Mouse (Mus musculus) stomach, embryonic 14.5 days (tissue): ENCODE measurements around the gene Wfdc15a. TPM values are rescaled to one million over a fixed set of nuclear protein-coding genes. Genes with fewer than 3 reads are reported as not detected.
A peak's percentile ranks its signal among the peaks of the same experiment; 100 is the strongest.

Experiments used
- ATAC-seq: fragments of 200-750 bp; cut with Nextera tagmentation; 2 replicates; pipeline ENCODE4 v1.8.0; 2017; ENCODE audit warnings: low read depth, moderate TSS enrichment; ENCODE audit not compliant: insufficient number of reproducible peaks, insufficient read depth, low FRiP score
- H3K27ac ChIP-seq: fragments of 300-500 bp; sonication (generic); 2 replicates; pipeline ENCODE4 v1.5.1; 2014; ENCODE audit warnings: mild to moderate bottlenecking, low read length, moderate library complexity, mixed read lengths
- H3K27me3 ChIP-seq: fragments of 300-500 bp; sonication (generic); 2 replicates; pipeline ENCODE4 v1.6.1; 2014; ENCODE audit warnings: low read length, control low read depth, mixed read lengths; ENCODE audit not compliant: control insufficient read depth, insufficient read depth
- H3K36me3 ChIP-seq: fragments of 300-500 bp; sonication (generic); 2 replicates; pipeline ENCODE4 v1.6.1; 2014; ENCODE audit warnings: mild to moderate bottlenecking, control low read depth, low read length, moderate library complexity, mixed read lengths; ENCODE audit not compliant: control insufficient read depth, insufficient read depth
- H3K4me1 ChIP-seq: fragments of 300-500 bp; sonication (generic); 2 replicates; pipeline ENCODE4 v1.6.1; 2014; ENCODE audit warnings: low read length, control low read depth, mixed read lengths; ENCODE audit not compliant: control insufficient read depth, insufficient read depth
- H3K4me2 ChIP-seq: fragments of 300-500 bp; sonication (generic); replicated peaks from 2 replicates; pipeline ENCODE4 v1.6.1; 2014; ENCODE audit warnings: low read depth, low read length, control low read depth
- H3K4me3 ChIP-seq: fragments of 300-500 bp; sonication (generic); 2 replicates; pipeline ENCODE4 v1.5.1; 2014; ENCODE audit warnings: low read depth, low read length, control low read depth
- H3K9ac ChIP-seq: fragments of 300-500 bp; sonication (generic); replicated peaks from 2 replicates; pipeline ENCODE4 v1.6.1; 2014; ENCODE audit warnings: low read depth, mild to moderate bottlenecking, control low read depth, low read length, moderate library complexity, mixed read lengths
- H3K9me3 ChIP-seq: fragments of 300-500 bp; sonication (generic); 2 replicates; pipeline ENCODE4 v1.6.1; 2016; ENCODE audit warnings: low read depth, low read length, control low read depth; ENCODE audit not compliant: control insufficient read depth
- WGBS: fragments of 180-500 bp; shearing (Covaris S2); extraction: QIAGEN DNeasy Blood & Tissue Kit; methylation state at CpG from one replicate; pipeline ENCODE4 v1.1.7; 2014; 5-methylcytosine and 5-hydroxymethylcytosine counted together
- polyA plus RNA-seq: library from polyadenylated mRNA; unstranded; fragments of >200 nt; fragmentation: Nextera tagmentation; extraction: Ambion mirVana; gene quantifications from 2 replicates; pipeline ENCODE4 v1.2.1, GENCODE M21; 2014

The Wfdc15a gene
- polyA plus RNA-seq = not detected in 2 replicates

DNA sequence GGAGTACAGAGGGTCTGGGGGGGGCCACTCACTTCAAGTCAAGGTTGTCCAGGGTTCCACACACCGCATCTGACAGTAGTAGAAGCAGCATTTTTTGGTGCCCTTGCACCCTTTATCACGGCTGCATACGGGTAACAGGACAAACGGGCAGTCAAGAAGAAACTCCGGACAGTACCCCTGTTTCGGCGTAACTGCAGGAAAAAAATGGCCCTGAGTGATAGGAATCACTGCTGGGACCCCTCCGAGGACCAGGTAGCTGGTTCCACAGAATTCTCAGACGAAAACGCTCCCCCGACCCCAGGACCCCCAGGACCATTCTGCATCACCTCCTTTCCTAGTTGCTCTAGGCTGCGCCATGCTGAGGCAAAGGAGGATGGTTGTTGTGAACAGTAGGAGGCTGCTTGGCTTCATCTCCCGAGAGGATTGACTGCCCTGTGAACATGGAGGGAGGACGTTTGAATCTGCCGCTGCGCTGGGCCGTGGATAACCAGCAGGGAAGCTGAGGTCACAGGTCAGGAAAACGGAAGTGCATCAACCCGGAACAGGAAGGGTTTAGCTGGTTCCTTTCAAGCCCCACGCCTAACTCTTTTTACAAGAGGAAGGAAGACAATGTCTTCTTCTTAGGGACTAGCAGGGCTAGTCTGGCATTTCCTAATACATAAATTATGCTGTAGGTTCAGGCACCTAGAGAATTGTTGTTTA lies at the start of gene Wfdc15a:
TSS of gene Wfdc15a (minus strand) at position 505 of the 702 bp plus-strand sequence.
- no peak within 1 kb of the TSS for H3K27ac ChIP-seq
- no peaks in the 10 kb centered on the region for H3K36me3 ChIP-seq
- no peaks in the 10 kb centered on the region for H3K27me3 ChIP-seq
- H3K4me1 ChIP-seq = no peaks in the 10 kb centered on the region
- no peak within 1 kb of the TSS for H3K4me2 ChIP-seq
- WGBS = 83% methylated on average over 20 of the region's 20 CpGs
- H3K9me3 ChIP-seq = no peaks in the 10 kb centered on the region
- ATAC-seq = no peak
- H3K9ac ChIP-seq = no peak within 1 kb of the TSS
- H3K4me3 ChIP-seq = no peak within 1 kb of the TSS

DNA sequence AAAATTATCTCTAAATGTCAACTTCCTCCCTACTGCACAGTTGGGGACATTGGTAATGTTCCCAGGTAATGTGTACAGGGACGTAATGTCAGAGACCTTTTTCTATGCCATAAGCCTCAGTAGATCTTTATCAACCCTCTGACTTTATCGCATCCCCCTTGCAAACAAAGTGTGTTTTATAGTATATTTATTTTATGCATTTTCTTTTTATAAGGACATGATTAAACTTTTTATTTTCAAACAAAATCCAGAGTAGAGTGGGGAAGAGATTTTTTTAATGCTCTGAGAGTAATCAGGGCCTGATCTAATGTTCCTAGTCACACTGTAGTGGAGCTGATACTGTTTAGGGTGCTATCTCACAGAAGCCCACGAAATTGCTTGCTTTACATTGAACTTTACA lies 38.4 kb upstream of the Wfdc15a start, which contains the start of gene Svs2:
TSS of gene Svs2 (minus strand) at position 101 of the 400 bp plus-strand sequence.
- H3K9ac ChIP-seq = no peak within 1 kb of the TSS
- no peaks in the 10 kb centered on the region for H3K36me3 ChIP-seq
- WGBS = 79% methylated on average over 3 of the region's 3 CpGs
- H3K27me3 ChIP-seq = no peaks in the 10 kb centered on the region
- no peak within 1 kb of the TSS for H3K27ac ChIP-seq
- no peaks in the 10 kb centered on the region for H3K4me1 ChIP-seq
- no peak for ATAC-seq
- no peak within 1 kb of the TSS for H3K4me3 ChIP-seq
- no peaks in the 10 kb centered on the region for H3K9me3 ChIP-seq
- no peak within 1 kb of the TSS for H3K4me2 ChIP-seq

DNA sequence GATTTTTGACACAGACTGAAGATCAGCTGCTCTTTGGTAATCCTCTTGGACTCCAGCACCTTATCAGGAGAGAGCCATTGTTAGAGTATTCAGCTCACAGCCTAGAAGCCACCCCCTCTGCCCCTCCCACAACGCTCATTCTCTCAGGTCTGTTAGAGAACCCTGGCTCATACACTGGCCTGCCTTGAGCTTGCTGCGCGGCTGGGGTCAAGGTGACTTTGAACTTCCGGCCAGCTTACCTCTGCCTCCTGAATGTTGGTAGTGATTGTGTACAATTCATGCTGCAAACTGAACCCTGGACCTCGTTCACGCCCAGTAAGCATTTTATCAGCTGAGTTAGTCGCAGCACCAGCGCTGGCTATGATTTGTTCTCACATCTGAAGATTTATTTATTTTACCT lies 32.7 kb upstream of the Wfdc15a start:
- no peak for ATAC-seq
- Histone ChIP-seq H3K36me3 (no peaks in the 10 kb centered on the region), H3K9me3 (no peaks in the 10 kb centered on the region)

DNA sequence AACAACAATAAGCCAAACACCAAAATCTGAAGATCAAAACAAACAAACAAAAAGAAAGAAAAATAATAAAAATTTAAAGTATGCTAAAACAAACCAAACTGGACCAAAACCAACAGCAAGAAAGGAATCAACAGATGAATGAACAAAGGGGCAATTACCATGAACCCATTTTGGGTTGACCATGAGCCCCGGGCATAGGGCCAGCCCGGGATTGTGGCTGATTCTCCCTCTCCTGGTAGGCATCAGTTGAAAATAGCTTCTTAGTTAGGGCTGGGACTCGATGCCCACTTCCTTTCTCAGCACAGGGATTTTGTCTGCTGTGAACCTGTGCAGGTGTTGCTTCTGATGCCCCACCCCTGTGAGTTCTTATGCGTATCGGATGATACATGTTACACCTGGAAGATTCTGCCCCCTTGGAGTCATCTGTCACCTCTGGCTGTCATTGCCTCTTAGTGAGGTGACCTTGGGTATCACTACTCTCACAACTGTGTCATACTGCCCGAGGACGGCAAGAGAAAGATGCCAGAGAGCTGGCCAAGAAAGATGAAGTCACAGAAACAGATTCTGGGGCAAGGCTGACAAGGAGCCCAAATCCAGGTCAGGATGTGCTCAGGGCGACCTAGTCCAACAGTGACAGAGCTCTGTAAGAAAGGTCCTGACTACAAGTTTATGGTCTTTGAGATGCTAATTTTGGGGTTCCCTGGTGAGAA lies 28.6 kb upstream of the Wfdc15a start:
- Histone ChIP-seq H3K9ac (no peak overlapping the region), H3K27ac (no peak overlapping the region), H3K9me3 (no peaks in the 10 kb centered on the region), H3K4me3 (no peak overlapping the region), H3K4me2 (no peak overlapping the region), H3K36me3 (no peaks in the 10 kb centered on the region), H3K4me1 (no peaks in the 10 kb centered on the region), H3K27me3 (no peaks in the 10 kb centered on the region)
- no peak for ATAC-seq
- 81% methylated on average over 8 of the region's 8 CpGs for WGBS

More for the DNA sequence above, 32.7 kb upstream of the Wfdc15a start:
- H3K4me1 ChIP-seq = no peaks in the 10 kb centered on the region
- H3K27me3 ChIP-seq = no peaks in the 10 kb centered on the region
- H3K9ac ChIP-seq = no peak overlapping the region
- no peak overlapping the region for H3K4me3 ChIP-seq
- 76% methylated on average over 8 of the region's 8 CpGs for WGBS
- no peak overlapping the region for H3K27ac ChIP-seq
- H3K4me2 ChIP-seq = no peak overlapping the region

DNA sequence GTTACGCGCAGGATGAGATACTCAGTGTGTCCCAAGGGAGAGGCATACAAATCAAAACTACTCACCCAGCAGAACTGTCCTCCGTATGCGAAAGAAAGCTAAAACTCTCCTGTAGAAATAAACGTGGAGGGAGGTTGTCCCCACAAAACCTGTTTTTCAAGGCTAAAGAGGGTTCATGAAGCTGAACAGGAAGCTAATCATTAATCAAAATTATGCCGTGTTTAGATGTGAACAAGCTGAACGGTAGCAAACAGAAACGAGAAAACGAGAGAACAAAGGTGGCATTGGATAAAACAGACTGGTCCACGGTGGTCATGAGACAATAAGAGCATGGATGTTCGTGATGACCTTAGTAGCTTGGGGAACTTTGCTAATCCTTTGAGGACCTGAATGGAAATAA lies 21.6 kb upstream of the Wfdc15a start, which contains the start of gene Wfdc15b:
TSS of gene Wfdc15b (minus strand) at position 139 of the 400 bp plus-strand sequence.
- H3K4me1 ChIP-seq = no peaks in the 10 kb centered on the region
- no peak within 1 kb of the TSS for H3K4me3 ChIP-seq
- peak within 1 kb of the TSS; percentile 14; the same call in 1 of the 2 replicates for H3K4me2 ChIP-seq
- H3K27me3 ChIP-seq = no peaks in the 10 kb centered on the region
- no peak within 1 kb of the TSS for H3K27ac ChIP-seq
- ATAC-seq = no peak
- no peaks in the 10 kb centered on the region for H3K36me3 ChIP-seq
- no peaks in the 10 kb centered on the region for H3K9me3 ChIP-seq
- 49% methylated on average over 11 of the region's 11 CpGs for WGBS
- no peak within 1 kb of the TSS for H3K9ac ChIP-seq

DNA sequence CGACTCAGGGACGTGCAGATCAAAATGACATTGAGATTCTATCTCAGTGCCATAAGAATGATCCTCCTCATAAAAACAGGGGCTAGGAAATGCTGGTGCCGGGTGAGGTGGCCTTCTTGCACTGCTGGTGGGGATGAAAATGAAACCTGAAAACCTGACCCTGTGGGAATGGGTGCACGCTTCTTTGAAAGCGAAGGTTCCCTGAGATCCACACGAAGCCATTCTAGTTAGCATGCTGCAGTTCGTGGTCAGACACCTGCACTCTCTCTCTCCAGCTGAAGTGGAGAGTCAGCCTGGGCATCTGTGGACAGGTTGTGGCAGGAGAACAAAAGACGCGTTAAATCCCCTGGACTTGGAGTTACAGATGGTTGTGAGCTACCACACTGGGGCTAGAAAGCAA lies 19.4 kb upstream of the Wfdc15a start:
- H3K27ac ChIP-seq = no peak overlapping the region
- H3K4me1 ChIP-seq = no peaks in the 10 kb centered on the region
- no peak overlapping the region for H3K4me2 ChIP-seq
- 87% methylated on average over 9 of the region's 9 CpGs for WGBS
- H3K4me3 ChIP-seq = no peak overlapping the region
- ATAC-seq = no peak
- no peak overlapping the region for H3K9ac ChIP-seq
- H3K27me3 ChIP-seq = no peaks in the 10 kb centered on the region
- no peaks in the 10 kb centered on the region for H3K9me3 ChIP-seq
- no peaks in the 10 kb centered on the region for H3K36me3 ChIP-seq

DNA sequence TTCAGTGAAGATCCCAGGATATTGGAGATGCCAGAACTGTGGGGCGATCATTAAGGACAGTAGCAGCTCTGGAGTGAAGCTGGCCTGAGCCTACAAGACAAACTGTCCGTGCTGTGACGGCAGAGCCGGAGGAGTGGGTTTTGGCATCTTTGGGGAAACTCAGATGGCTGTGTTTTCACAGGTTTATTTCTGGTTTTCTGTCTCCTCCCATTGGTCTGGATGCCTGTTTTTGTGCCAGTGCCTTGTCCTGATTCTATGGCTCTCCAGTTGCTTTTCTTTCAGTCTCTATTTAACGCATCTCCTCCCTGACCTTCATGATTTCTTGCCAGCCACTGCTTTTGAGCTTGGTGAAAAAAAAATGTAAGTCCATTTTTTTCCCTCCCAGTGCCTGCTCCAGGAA lies 12.8 kb upstream of the Wfdc15a start:
- no peak for ATAC-seq
- WGBS = 83% methylated on average over 5 of the region's 5 CpGs
- no peak overlapping the region for H3K4me2 ChIP-seq

DNA sequence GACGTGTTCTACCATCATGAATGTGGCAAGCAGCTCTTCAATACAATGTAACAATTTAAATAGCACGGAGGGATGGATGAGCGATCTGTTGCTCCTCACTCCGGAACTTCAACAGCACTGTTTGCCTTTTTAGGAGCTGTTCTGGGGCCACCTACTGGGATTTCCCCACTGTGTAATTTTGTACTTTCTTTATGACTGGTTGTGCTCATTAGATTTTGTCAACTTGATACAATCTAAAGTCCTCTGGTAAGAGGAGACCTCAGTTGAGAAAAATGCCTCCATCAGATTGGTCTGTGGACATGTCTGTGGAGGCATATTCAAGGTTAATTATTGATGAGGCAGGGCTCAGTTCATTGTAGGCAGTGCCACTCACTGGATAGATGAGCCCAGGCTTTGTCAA lies 11.0 kb upstream of the Wfdc15a start:
- Histone ChIP-seq H3K4me1 (no peaks in the 10 kb centered on the region), H3K36me3 (no peaks in the 10 kb centered on the region), H3K27me3 (no peaks in the 10 kb centered on the region), H3K4me3 (no peak overlapping the region), H3K27ac (no peak overlapping the region), H3K9ac (no peak overlapping the region), H3K9me3 (no peaks in the 10 kb centered on the region), H3K4me2 (no peak overlapping the region)
- 86% methylated on average over 4 of the region's 4 CpGs for WGBS
- no peak for ATAC-seq

More for the DNA sequence above, 12.8 kb upstream of the Wfdc15a start:
- no peaks in the 10 kb centered on the region for H3K9me3 ChIP-seq
- no peak overlapping the region for H3K27ac ChIP-seq
- H3K36me3 ChIP-seq = no peaks in the 10 kb centered on the region
- H3K9ac ChIP-seq = no peak overlapping the region
- H3K4me3 ChIP-seq = no peak overlapping the region
- H3K27me3 ChIP-seq = no peaks in the 10 kb centered on the region
- H3K4me1 ChIP-seq = no peaks in the 10 kb centered on the region
